ENCODE assay signal across 16 mouse cellular contexts in the genomic region with DNA sequence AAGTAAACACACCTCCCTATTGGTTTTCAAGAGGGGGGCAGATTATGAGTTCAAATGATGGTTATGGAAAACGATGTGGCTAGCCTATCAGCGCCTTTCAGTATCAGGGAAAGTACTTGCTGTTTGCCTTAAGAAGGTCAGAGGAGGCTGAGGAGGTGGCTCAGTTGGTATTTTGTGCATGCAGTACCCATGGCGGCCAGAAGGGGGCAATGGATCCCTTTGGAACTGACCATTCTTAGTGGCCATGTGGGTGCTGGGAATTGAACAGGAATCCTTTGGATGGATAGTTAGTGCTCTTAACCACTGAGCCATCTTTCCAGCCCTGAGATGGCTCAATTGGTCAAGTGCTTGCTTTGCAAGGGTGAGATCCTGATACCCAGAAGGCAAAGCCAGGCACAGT. TPM values are rescaled to one million over a fixed set of nuclear protein-coding genes. Genes with fewer than 3 reads are reported as not detected.
A peak's percentile ranks its signal among the peaks of the same experiment; 100 is the strongest.
DNase-seq lines count a peak whose midpoint lies in the region; ATAC-seq and TF ChIP-seq lines count a peak whose summit lies in the region.
"Had no signal": no experiment of that assay in that cellular context is flagged by ENCODE, and none has a peak within 500 bp of the region (broad histone marks: within the 10 kb centered on the region; RNA-seq: fewer than 3 reads in every experiment).

No protein-coding gene starts in this region.

- TF ChIP-seq EP300 in heart, adult 2 months (IDR thresholded peaks at IDR 0.05; ENCODE audit: insufficient read depth, low read depth, low read length), result no peak
- no peak for TF ChIP-seq EP300 in lung, postnatal 0 days (IDR thresholded peaks at IDR 0.05)

- TF ChIP-seq POLR2A in heart, adult 2 months (IDR thresholded peaks at IDR 0.05; ENCODE audit: insufficient read depth, low read depth, low read length), result no peak
- no peak for TF ChIP-seq POLR2A in small intestine, adult 2 months (IDR thresholded peaks at IDR 0.05; ENCODE audit: low read depth, low read length)

- H3K36me3 ChIP-seq in heart, adult 2 months (ENCODE audit: control insufficient read depth, insufficient read depth, low read length), result no peaks in the 10 kb centered on the region
- no peaks in the 10 kb centered on the region for H3K36me3 ChIP-seq in lung, postnatal 0 days (ENCODE audit: insufficient read depth, low read length)
- H3K36me3 ChIP-seq in small intestine, adult 2 months (ENCODE audit: control insufficient read depth, insufficient read depth, low read length), result no peaks in the 10 kb centered on the region
- H3K36me3 ChIP-seq in midbrain, embryonic 14.5 days (ENCODE audit: control insufficient read depth, insufficient read depth, low read length), result no peaks in the 10 kb centered on the region
- H3K36me3 ChIP-seq: neural tube, embryonic 12.5 days; stomach, embryonic 15.5 days had no signal

- TF ChIP-seq CTCF in heart, adult 2 months (IDR thresholded peaks at IDR 0.05), result peak; percentile 59
- peak; percentile 55 for TF ChIP-seq CTCF in lung, postnatal 0 days (IDR thresholded peaks at IDR 0.05)
- TF ChIP-seq CTCF in Patski (IDR thresholded peaks at IDR 0.05), result peak; percentile 72
- peak; percentile 54; the same call in 1 of the 2 replicates for TF ChIP-seq CTCF in small intestine, adult 2 months (IDR thresholded peaks at IDR 0.05; ENCODE audit: extremely low read depth, insufficient read length, insufficient replicate concordance, low read depth, low read length)

- no peak overlapping the region for H3K4me2 ChIP-seq in lung, postnatal 0 days (replicated peaks; ENCODE audit: low read depth, low read length)
- no peak overlapping the region for H3K4me2 ChIP-seq in midbrain, embryonic 14.5 days (ENCODE audit: low read length)
- H3K4me2 ChIP-seq: neural tube, embryonic 12.5 days; stomach, embryonic 15.5 days had no signal

- H3K27ac ChIP-seq in heart, adult 2 months, result no peak overlapping the region
- no peak overlapping the region for H3K27ac ChIP-seq in lung, postnatal 0 days (ENCODE audit: low read length)
- H3K27ac ChIP-seq in small intestine, adult 2 months (ENCODE audit: insufficient read depth, low read depth, low read length), result no peak overlapping the region
- H3K27ac ChIP-seq in midbrain, embryonic 14.5 days (replicated peaks; ENCODE audit: low read depth, low read length), result no peak overlapping the region
- H3K27ac ChIP-seq: neural tube, embryonic 12.5 days; stomach, embryonic 15.5 days had no signal

- no peak overlapping the region for H3K9ac ChIP-seq in heart, adult 2 months (ENCODE audit: low read depth, low read length)
- no peak overlapping the region for H3K9ac ChIP-seq in lung, postnatal 0 days (replicated peaks; ENCODE audit: low read depth)
- no peak overlapping the region for H3K9ac ChIP-seq in midbrain, embryonic 14.5 days (replicated peaks; ENCODE audit: low read length)
- H3K9ac ChIP-seq: neural tube, embryonic 12.5 days; stomach, embryonic 15.5 days had no signal

- no peaks in the 10 kb centered on the region for H3K9me3 ChIP-seq in lung, postnatal 0 days (ENCODE audit: low read length)
- no peaks in the 10 kb centered on the region for H3K9me3 ChIP-seq in midbrain, embryonic 14.5 days (ENCODE audit: control insufficient read depth, low read length)

- no peaks in the 10 kb centered on the region for H3K4me1 ChIP-seq in heart, adult 2 months (ENCODE audit: control insufficient read depth, insufficient read depth, low read length)
- no peaks in the 10 kb centered on the region for H3K4me1 ChIP-seq in lung, postnatal 0 days (ENCODE audit: insufficient read depth, low read depth, low read length)
- H3K4me1 ChIP-seq in small intestine, adult 2 months (ENCODE audit: control insufficient read depth, insufficient read depth, insufficient read length, low read length), result peaks cover 5% of the 10 kb centered on the region; the same call in 1 of the 2 replicates
- H3K4me1 ChIP-seq in midbrain, embryonic 14.5 days (ENCODE audit: control insufficient read depth, insufficient read depth, low read length), result no peaks in the 10 kb centered on the region
- H3K4me1 ChIP-seq: megakaryocyte, embryonic 14.5 days; neural tube, embryonic 12.5 days; stomach, embryonic 15.5 days had no signal

- WGBS in heart, adult 2 months, result 66% methylated on average over 3 of the region's 3 CpGs
- 64% methylated on average over 3 of the region's 3 CpGs for WGBS in lung, postnatal 0 days
- WGBS in small intestine, adult 2 months, result 73% methylated on average over 3 of the region's 3 CpGs
- 68% methylated on average over 3 of the region's 3 CpGs for WGBS in midbrain, embryonic 14.5 days

- CTCF ChIA-PET in Patski (lab: Charles Lee), result no interaction called here

- no peak for DNase-seq in heart, adult 2 months
- DNase-seq in heart, postnatal 4 days, result no peak
- DNase-seq in lung, postnatal 0 days (ENCODE audit: low spot score), result no peak
- DNase-seq in lung, postnatal 25 days (ENCODE audit: low spot score), result no peak
- DNase-seq in Patski (ENCODE audit: low read depth, low spot score), result no peak
- DNase-seq in right cerebral cortex, adult 2 months (ENCODE audit: low spot score in 2 of 2), result no peak
- DNase-seq in midbrain, embryonic 14.5 days, result no peak
- DNase-seq: cerebellum, adult 11 months; embryo, embryonic 11 days; heart, postnatal 14 days; kidney, adult 18-20 months had no signal

- no peak for ATAC-seq in lung, postnatal 0 days
- no peak for ATAC-seq in Patski
- no peak for ATAC-seq in midbrain, embryonic 14.5 days (ENCODE audit: low FRiP score, low TSS enrichment)

- in situ Hi-C loops in Patski (cut with MboI; ENCODE audit: low pct_unique_long_range_greater_than_20kb), result no loop called here

- POLR2A ChIA-PET in Patski (lab: Charles Lee), result no interaction called here

- H3K79me2 ChIP-seq in heart, adult 2 months (replicated peaks; ENCODE audit: control insufficient read depth, insufficient read depth, low read length), result no peaks in the 10 kb centered on the region

- H3K27me3 ChIP-seq in heart, adult 2 months (ENCODE audit: control insufficient read depth, insufficient read depth, low read length), result no peaks in the 10 kb centered on the region
- H3K27me3 ChIP-seq in lung, postnatal 0 days (replicated peaks; ENCODE audit: insufficient read depth, low read length), result no peaks in the 10 kb centered on the region
- no peaks in the 10 kb centered on the region for H3K27me3 ChIP-seq in Patski
- no peaks in the 10 kb centered on the region for H3K27me3 ChIP-seq in small intestine, adult 2 months (ENCODE audit: control insufficient read depth, insufficient read depth, low read length)
- H3K27me3 ChIP-seq in midbrain, embryonic 14.5 days (ENCODE audit: control insufficient read depth, insufficient read depth, low read length), result no peaks in the 10 kb centered on the region
- H3K27me3 ChIP-seq: megakaryocyte, embryonic 14.5 days; neural tube, embryonic 12.5 days; stomach, embryonic 15.5 days had no signal

- intact Hi-C loops in heart, adult 2 months (cut with DNase I), result loop anchor here (10.0 kb wide), 1 partner anchor 179 kb away; no protein-coding TSS in a partner anchor

- no peak overlapping the region for H3K4me3 ChIP-seq in heart, adult 2 months
- H3K4me3 ChIP-seq in lung, postnatal 0 days (ENCODE audit: low read depth, low read length), result no peak overlapping the region
- no peak overlapping the region for H3K4me3 ChIP-seq in small intestine, adult 2 months (ENCODE audit: low read depth, low read length)
- no peak overlapping the region for H3K4me3 ChIP-seq in midbrain, embryonic 14.5 days (replicated peaks; ENCODE audit: low read depth, low read length)
- H3K4me3 ChIP-seq: neural tube, embryonic 12.5 days; stomach, embryonic 15.5 days had no signal

RNA-seq across cellular contexts. Expression of gene Baiap2l1, which starts 26.0 kb away (rescaled TPM):
- 1 to 10 TPM; 4.5 to 5.3 TPM for total RNA-seq in heart, adult 2 months (2021)
- polyA plus RNA-seq in heart, adult 2 months (2012; rRNA removed), result 6.7 and 7.2 TPM in 2 replicates
- 10 to 100 TPM; 13.6 to 15.5 TPM for total RNA-seq in heart, postnatal 4 days (2021)
- polyA plus RNA-seq in lung, postnatal 0 days (2015; fragmentation: Nextera tagmentation; extraction: Ambion mirVana), result 18.3 and 21.5 TPM in 2 replicates
- polyA plus RNA-seq in Patski (2021), result 20.9 TPM
- 31.3 and 49.1 TPM in 2 replicates for polyA plus RNA-seq in small intestine, adult 2 months (2012; rRNA removed)
- 0.78 and 1.1 TPM in 2 replicates for polyA plus RNA-seq in midbrain, embryonic 14.5 days (2014; fragmentation: Nextera tagmentation; extraction: Ambion mirVana)
- total RNA-seq: granulocyte monocyte progenitor cell, adult 5-6 weeks had no signal
